Mouse (Mus musculus) heart, postnatal 14 days (tissue): Measurements from ENCODE around the gene Rdm1. TPM values are rescaled to one million over a fixed set of nuclear protein-coding genes. Genes with fewer than 3 reads are reported as not detected.
"Not testable (repeated sequence)": the region's sequence is repeated elsewhere in the genome, so short reads cannot be mapped to it uniquely, and the experiment has no call there.

Experiments
- DNase-seq, 2 experiments: peaks; one replicate each; pipeline ENCODE4 v3.0.0; 2021 to 2022
- intact Hi-C: fragments of 180-260 bp; cut with DNase I; formaldehyde crosslinking; loops from one replicate; pipeline ENCODE4 v1.15.1; 2025
- total RNA-seq, 2 experiments: library from RNA; stranded (reverse); gene quantifications; 2 replicates each; pipeline ENCODE4 v1.2.3; 2021

Gene Rdm1
- total RNA-seq, 2 experiments from 2014 or later = 32.1 to 35.6 TPM

- intact Hi-C loops, DNase-seq: not testable (repeated sequence)
These were observed 20.1 kb downstream of the Rdm1 start for GRCm38 (mm10) chr11:101647093-101647492.

DNA sequence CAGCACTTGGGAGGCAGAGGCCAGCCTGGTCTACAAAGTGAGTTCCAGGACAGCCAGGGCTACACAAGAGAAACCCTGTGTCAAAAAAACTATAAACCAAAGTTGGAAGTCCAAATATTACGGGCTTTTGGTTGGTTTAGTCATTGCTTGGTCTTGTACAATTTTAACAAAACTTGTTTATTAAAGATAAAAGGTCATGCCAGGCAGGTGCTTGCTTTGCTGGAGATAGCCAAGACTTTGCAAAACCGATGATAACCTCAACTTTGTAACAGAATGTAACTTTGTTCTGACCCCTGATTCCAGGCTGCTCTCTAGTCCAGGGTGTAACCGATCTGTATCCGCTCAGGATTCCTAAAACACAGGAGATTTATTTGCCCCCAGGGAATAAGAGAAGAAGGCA, 29.4 kb downstream of the Rdm1 start:
- no peak for DNase-seq
- intact Hi-C loops = no loop called here

DNA sequence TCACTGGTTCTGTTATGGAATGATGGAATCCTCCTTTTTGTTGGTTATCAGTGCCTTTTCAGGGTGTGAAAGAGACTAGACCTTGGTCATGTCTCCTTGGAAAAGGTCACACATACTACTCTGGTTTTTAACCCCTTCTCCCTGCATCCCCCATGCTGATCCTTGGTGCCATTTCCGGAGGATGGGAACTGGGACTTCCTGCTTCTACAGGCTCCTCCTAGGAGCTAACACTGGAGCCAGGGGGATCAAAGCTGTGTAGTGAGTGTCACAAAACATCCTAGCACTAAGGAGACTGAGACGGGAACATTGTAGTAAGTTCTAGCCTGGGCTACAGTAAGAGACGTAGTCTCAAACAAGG, 30.5 kb downstream of the Rdm1 start:
- intact Hi-C loops = no loop called here

DNA sequence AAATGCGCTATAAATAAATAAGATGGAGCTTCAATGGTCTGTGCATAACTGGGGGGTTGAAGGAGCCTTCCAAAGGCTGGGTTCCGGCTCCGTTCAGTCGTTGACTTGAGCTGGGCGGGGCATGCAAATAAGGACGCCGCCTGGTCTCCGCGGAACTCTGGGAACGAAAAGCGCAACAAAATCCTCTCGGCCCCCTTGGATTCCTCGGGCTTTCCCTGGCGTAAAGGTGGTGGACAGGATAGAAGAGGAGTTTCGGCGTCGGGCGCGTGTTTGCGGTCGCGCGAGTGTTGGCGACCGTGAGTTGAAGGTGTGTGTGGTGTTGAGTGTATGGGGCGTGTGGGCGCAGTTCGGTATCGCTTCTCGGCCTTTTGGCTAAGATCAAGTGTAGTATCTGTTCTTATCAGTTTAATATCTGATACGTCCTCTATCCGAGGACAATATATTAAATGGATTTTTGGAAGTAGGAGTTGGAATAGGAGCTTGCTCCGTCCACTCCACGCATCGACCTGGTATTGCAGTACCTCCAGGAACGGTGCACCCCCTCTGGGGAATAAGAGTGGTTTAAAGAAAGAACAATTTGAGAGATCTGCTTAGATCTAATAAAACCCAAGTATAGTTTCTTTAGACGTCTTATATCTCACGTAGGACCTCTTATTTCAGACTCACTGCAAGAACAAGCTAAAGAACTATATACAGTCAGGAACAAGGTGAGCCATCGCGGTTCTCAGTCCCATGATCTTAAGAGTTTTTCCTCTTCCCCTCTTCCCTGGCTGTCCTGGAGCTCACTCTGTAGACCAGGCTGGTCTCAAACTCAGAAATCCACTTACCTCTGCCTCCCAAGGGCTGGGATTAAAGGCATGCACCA, 31.1 kb downstream of the Rdm1 start:
- DNase-seq = peak; percentile 79 to 87

More for the DNA sequence above, 30.5 kb downstream of the Rdm1 start:
- no peak for DNase-seq

DNA sequence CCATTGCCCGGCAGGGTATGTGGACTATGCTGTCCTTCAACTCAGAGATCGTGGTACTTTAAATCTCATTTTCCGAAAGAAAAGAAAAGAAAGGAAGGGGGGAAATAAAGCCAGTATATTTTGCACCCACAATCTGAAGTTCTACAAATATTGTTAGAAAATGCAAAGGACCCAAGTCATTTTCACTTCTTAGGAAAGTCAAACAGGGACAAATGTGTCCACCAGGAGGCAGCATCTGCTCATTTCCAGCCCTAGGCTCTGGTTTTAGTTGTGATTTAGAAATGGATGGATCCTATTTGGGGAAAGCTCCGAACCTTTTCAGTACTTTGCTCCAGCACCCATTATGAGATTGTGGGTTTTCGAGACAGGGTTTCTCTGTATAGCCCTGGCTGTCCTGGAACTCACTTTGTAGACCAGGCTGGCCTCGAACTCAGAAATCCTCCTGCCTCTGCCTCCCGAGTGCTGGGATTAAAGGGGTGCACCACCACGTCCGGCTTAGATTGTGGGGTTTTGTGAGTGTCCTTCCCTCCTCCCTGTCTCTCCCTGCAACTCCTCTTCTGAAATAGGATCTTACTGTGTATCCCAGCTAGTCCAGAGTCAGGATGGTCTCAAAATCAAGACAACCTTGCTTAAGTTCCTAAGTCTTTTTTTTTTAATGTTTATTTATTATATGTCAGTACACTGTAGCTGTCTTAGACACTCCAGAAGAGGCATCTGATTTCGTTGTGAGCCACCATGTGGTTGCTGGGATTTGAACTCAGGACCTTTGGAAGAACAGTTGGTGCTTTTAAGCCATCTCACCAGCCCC, 32.0 kb downstream of the Rdm1 start:
- intact Hi-C loops = loop anchor here (1.0 kb wide), 1 partner anchor 73 kb away; the partner anchor contains the start of gene Dhx8
- DNase-seq = peak; percentile 71 to 78

More for the DNA sequence above, 31.1 kb downstream of the Rdm1 start:
- intact Hi-C loops = not testable (repeated sequence)

GRCm38 (mm10) chr11:101661191-101661590, 34.2 kb downstream of the Rdm1 start:
- DNase-seq = no peak
- intact Hi-C loops = loop anchor here (10.0 kb wide), 1 partner anchor 254 kb away; no protein-coding TSS in a partner anchor

DNA sequence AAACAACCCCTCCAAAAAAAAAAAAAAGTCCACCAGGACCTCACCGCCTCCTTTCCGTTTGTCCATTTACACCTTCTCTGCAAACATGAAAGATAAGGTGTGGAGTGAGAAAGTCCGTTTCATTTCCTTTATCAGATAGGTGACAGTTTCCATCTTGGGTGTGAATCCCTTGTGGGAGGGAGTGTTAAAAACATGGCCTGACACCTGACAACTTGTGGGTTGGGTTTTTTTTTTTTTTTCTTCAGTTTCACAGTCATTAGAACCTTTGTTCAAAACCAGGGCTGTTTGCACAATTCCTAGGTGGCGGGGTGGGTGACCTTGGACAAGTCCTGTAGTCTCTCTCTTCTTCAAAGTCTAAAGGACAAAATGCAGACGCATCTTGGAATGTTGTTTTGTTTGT, 34.8 kb downstream of the Rdm1 start:
- no peak for DNase-seq
- intact Hi-C loops = loop anchor here (10.0 kb wide), 1 partner anchor 253 kb away; no protein-coding TSS in a partner anchor

DNA sequence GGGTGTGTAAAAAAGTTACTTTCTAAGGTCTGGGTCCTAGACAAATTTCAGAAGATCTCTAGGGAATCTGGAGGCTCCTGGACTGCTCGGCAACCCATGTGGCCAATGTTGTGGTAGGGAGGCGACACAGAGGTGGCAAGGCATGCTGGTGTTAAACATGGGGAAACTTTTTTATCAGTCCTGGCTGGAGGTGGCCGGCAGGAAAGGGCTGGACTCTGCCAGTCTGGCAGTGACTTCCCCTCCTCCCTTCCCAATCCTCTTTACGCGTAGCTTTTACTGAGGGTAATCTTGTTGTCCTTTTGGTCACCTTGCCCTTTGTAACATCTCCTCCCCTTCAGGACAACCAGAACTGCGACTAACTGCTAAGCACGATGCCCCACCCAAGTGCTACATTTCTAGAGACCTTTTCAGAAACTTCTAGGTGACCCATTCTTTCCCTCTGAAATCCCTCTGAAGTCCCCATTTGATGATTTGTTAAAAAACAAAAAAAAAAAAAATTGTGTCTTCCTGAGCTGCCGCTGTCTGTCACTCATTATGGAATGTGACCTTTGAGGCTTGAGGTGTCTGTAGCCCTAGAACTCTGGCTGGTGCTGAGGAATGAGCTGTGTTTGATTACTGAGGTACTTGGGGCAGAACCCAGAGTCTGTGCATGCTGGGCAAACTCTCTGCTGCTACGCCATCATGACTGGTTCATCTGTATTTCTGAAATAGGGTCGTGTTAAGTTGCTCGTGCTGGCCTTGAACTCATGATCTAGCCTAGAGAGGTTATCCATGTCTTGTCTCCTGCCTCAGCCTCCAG, 36.4 kb downstream of the Rdm1 start:
- DNase-seq = no peak
- intact Hi-C loops = loop anchor here (2.0 to 10.0 kb wide), 2 partner anchors 25 to 251 kb away; no protein-coding TSS in a partner anchor

DNA sequence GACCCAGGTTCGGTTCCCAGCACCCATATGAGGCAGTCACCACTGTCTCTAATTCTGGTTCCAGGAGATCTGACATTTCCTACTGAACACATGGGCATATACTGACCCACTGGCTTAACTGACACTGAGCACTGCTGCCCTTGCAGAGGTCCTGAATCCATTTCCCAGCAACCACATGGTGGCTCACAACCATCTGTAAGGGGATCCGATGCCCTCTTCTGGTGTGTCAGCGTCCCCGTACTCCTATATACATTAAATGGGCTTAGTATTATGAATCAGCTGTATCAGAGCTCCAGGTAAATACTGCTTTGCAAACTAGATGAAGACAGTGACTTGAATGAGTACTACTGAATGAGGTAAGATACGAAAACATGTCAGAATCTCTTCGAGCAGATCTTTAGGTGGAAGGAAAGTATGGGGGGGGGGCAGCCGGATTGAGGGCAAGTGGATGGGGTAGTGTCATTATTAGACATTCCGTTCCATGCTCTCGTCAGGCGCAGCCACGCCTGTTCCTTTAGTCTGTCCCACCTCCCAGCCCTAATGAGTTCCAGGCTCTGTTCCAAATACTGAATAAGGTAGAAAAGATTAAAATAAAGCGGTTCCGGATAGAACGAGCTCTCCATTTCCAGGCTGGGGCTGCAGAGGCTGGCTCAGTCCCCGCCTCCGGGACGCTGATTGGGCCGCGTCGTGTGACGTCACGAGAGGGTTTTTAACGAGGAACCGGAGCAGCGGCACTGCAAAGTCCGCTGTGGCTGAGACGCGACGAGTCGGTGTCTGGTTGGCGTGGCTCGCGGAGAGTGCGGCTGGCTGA, 38.0 kb downstream of the Rdm1 start, which contains the start of gene Arl4d:
Arl4d (plus strand) TSS at position 717 of the 811 bp plus-strand sequence.
- peak; percentile 96 to 98 for DNase-seq
- intact Hi-C loops = loop anchor here (2.0 to 10.0 kb wide), 2 partner anchors 24 to 250 kb away; no protein-coding TSS in a partner anchor

- DNase-seq = no peak
- intact Hi-C loops = loop anchor here (2.0 to 10.0 kb wide), 2 partner anchors 23 to 249 kb away; no protein-coding TSS in a partner anchor
These were observed 38.6 kb downstream of the Rdm1 start for GRCm38 (mm10) chr11:101665636-101665992.

GRCm38 (mm10) chr11:101666626-101667345, 39.8 kb downstream of the Rdm1 start:
- DNase-seq = peak; percentile 46 to 50
- intact Hi-C loops = loop anchor here (10.0 kb wide), 1 partner anchor 248 kb away; no protein-coding TSS in a partner anchor

GRCm38 (mm10) chr11:101667871-101668532, 41.0 kb downstream of the Rdm1 start:
- DNase-seq = peak; percentile 66 to 77
- intact Hi-C loops = loop anchor here (10.0 kb wide), 1 partner anchor 247 kb away; no protein-coding TSS in a partner anchor

DNA sequence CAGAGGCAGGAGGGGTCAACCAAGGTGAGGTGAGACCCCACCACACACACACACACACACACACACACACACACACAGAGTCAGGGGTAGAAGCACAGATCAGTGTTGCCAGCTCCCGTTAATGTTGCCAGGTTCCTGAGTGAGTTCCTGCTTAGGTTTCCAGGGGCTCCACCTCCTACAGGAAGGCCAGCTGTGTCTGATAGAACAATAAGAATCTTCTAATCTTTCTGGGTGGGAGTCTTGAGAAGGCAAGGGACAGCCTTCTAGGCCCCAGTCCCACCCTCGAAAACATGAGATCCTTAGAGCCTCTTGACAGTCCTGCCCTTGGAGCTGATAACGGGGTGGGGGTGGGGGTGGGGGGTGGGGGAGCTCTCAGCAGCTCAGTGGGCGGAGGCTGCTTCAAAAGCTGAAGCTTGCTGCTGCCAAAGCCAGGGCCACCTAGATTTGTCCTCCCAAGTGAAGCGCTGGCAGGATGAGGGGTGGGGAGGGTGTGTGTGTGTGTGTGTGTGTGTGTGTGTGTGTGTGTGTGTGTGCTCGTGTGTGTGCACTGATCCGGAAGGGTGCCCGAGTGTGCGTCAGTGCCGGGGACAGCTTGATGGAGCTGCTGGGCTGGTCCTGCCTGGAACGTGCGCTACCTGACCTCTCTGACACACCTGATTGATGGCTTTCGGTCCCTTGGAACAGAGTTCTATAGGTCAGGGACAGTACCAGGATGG, 41.7 kb downstream of the Rdm1 start:
- peak; percentile 53 to 63 for DNase-seq
- intact Hi-C loops = loop anchor here (10.0 kb wide), 1 partner anchor 246 kb away; no protein-coding TSS in a partner anchor

GRCm38 (mm10) chr11:101670334-101670733, 43.3 kb downstream of the Rdm1 start:
- no peak for DNase-seq
- intact Hi-C loops = no loop called here

DNA sequence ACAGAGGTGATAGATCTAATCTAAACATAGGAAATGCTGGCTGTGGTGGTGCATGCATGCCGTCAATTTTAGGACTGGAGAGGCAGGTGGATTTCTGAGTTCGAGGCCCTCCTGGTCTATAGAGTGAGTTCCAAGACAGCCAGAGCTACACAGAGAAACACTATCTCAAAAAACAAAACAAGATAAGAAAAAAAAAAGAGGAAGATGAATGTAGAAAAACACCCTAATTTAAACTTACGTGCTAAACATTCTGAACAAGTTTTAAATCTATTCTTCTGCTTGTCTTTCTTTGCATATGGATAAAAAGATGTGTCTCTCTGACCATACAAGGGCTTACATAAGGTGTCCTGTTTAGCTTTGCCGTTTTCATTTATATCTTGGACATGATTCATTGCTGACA, 44.3 kb downstream of the Rdm1 start:
- intact Hi-C loops = no loop called here

GRCm38 (mm10) chr11:101673010-101673642, 46.1 kb downstream of the Rdm1 start:
- intact Hi-C loops = no loop called here
- DNase-seq = peak; percentile 34 to 44

More for the DNA sequence above, 44.3 kb downstream of the Rdm1 start:
- no peak for DNase-seq

DNA sequence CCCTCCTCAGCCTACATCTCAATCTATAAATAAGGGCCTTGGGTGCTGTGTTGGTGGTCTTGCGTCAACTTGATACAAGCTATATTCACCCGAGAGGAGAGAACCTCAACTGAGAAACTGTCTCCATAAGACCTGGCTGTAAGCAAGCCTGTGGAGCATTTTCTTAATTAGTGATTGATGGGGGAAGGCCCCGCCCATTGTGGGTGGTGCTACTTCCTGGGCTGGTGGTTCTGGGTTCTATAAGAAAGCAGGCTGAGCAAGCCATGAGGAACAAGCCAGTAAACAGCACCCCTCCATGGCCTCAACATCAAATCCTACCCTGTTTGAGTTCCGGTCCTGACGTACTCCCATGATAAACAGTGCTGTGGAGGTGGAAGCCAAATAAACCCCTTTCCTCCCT, 47.1 kb downstream of the Rdm1 start:
- intact Hi-C loops = no loop called here

More for the DNA sequence above, 47.1 kb downstream of the Rdm1 start:
- DNase-seq = no peak
